Mouse (Mus musculus) neural tube, embryonic 14.5 days (tissue): ENCODE measurements around the gene Sh3bgrl2. TPM values are rescaled to one million over a fixed set of nuclear protein-coding genes. Genes with fewer than 3 reads are reported as not detected.

Source experiments
- ATAC-seq: fragments of 200-750 bp; cut with Nextera tagmentation; 2 replicates; pipeline ENCODE4 v1.8.0; 2017; ENCODE audit warnings: low read depth, mild to moderate bottlenecking, moderate TSS enrichment, moderate library complexity
- H3K27ac ChIP-seq: fragments of 300-500 bp; sonication (generic); 2 replicates; pipeline ENCODE4 v1.5.1; 2014; ENCODE audit warnings: low read depth, mild to moderate bottlenecking, control low read depth, low read length, moderate library complexity, mixed read lengths
- H3K27me3 ChIP-seq: fragments of 300-500 bp; sonication (generic); 2 replicates; pipeline ENCODE4 v1.6.1; 2014; ENCODE audit warnings: low read length; ENCODE audit not compliant: control insufficient read depth, insufficient read depth
- H3K36me3 ChIP-seq: fragments of 300-500 bp; sonication (generic); 2 replicates; pipeline ENCODE4 v1.6.1; 2014; ENCODE audit warnings: low read length, mixed read lengths; ENCODE audit not compliant: control insufficient read depth, insufficient read depth
- H3K4me1 ChIP-seq: fragments of 300-500 bp; sonication (generic); 2 replicates; pipeline ENCODE4 v1.6.1; 2014; ENCODE audit warnings: low read length; ENCODE audit not compliant: control insufficient read depth, insufficient read depth
- H3K4me2 ChIP-seq: fragments of 300-500 bp; sonication (generic); 2 replicates; pipeline ENCODE4 v1.6.1; 2014; ENCODE audit warnings: mild to moderate bottlenecking, low read depth, low read length, control low read depth
- H3K4me3 ChIP-seq: fragments of 300-500 bp; sonication (generic); 2 replicates; pipeline ENCODE4 v1.5.1; 2014; ENCODE audit warnings: low read depth, low read length, control low read depth, mixed read lengths
- H3K9ac ChIP-seq: fragments of 300-500 bp; sonication (generic); replicated peaks from 2 replicates; pipeline ENCODE4 v1.6.1; 2014; ENCODE audit warnings: low read depth, mild to moderate bottlenecking, control low read depth, low read length, mixed read lengths
- H3K9me3 ChIP-seq: fragments of 300-500 bp; sonication (generic); 2 replicates; pipeline ENCODE4 v1.6.1; 2016; ENCODE audit warnings: low read length; ENCODE audit not compliant: control insufficient read depth
- WGBS: fragments of 180-500 bp; shearing (Covaris S2); extraction: QIAGEN DNeasy Blood & Tissue Kit; methylation state at CpG from one replicate; pipeline ENCODE4 v1.1.7; 2014; 5-methylcytosine and 5-hydroxymethylcytosine counted together
- polyA plus RNA-seq: library from polyadenylated mRNA; unstranded; fragments of >200 nt; fragmentation: Nextera tagmentation; extraction: Ambion mirVana; gene quantifications from 2 replicates; pipeline ENCODE4 v1.2.1, GENCODE M21; 2014

Gene Sh3bgrl2
- polyA plus RNA-seq, 1 experiment from 2014 or later, result 10.1 TPM

DNA sequence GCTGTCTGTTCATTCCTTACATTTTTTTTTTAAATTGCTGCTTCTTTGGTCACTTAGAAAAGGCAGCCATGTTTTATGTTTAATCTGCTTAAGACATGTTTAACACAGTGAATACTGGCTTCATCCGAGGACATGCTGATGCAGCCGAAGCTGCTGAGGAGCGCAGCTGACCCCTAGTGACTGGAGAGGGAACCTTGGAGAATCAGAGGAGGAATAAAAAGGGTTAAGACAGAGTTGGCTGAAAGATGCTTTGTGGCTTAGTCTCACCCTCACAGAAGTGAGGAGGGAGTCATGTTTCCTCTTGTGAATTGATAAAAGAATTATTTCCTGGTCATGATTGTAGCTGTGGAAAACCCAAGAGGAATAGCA is 28.5 kb downstream of the Sh3bgrl2 start:
- H3K4me2 ChIP-seq, result no peak overlapping the region
- no peaks in the 10 kb centered on the region for H3K27me3 ChIP-seq
- WGBS, result 34% methylated on average over 3 of the region's 3 CpGs
- peaks cover 5% of the 10 kb centered on the region; the same call in 1 of the 2 replicates for H3K4me1 ChIP-seq
- no peaks in the 10 kb centered on the region for H3K36me3 ChIP-seq
- ATAC-seq, result peak; percentile 84; the same call in 1 of the 2 replicates
- no peaks in the 10 kb centered on the region for H3K9me3 ChIP-seq
- H3K27ac ChIP-seq, result no peak overlapping the region
- no peak overlapping the region for H3K4me3 ChIP-seq
- no peak overlapping the region for H3K9ac ChIP-seq

DNA sequence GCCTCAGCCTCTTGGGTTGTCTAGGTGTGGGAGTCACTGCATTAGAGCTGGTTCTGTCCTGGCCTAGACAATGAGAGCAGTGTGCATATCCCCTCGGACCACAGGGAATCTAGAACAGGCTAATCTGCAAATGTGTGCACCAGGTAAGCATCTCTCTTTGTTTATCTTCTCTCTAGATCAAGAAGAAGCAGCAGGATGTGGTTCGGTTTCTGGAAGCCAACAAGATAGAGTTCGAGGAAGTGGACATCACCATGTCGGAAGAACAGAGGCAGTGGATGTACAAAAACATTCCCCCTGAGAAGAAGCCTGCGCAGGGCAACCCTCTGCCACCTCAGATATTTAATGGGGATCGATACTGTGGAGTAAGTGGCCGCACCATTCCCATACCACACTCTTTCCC is 29.1 kb downstream of the Sh3bgrl2 start:
- H3K9me3 ChIP-seq, result no peaks in the 10 kb centered on the region
- ATAC-seq, result peak; percentile 15; the same call in 1 of the 2 replicates
- no peak overlapping the region for H3K9ac ChIP-seq
- H3K36me3 ChIP-seq, result no peaks in the 10 kb centered on the region
- peaks cover 5% of the 10 kb centered on the region; the same call in 1 of the 2 replicates for H3K4me1 ChIP-seq
- no peaks in the 10 kb centered on the region for H3K27me3 ChIP-seq
- H3K4me3 ChIP-seq, result no peak overlapping the region
- 88% methylated on average over 7 of the region's 7 CpGs for WGBS
- H3K27ac ChIP-seq, result no peak overlapping the region
- no peak overlapping the region for H3K4me2 ChIP-seq

DNA sequence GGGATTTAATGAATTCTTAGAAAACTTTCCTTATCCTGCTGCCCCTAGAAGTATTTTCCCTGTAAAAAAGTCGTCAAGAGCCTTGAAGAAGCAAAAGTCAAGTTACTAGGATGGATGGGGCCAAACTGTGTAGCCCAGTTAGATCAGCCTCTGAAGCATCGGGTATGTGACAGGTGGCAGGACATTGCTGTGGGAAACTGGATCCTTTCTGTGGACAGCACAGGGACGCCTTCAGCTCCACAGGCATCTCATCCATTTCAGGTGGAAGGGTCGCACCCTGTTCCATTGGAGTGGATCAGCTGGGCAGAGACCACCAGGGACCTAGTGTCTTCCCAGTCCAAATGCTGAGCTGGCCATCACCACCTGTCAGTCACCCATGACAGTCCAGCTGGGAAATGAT is 30.9 kb downstream of the Sh3bgrl2 start:
- no peaks in the 10 kb centered on the region for H3K27me3 ChIP-seq
- no peak overlapping the region for H3K4me2 ChIP-seq
- H3K27ac ChIP-seq, result no peak overlapping the region
- no peak overlapping the region for H3K4me3 ChIP-seq
- H3K36me3 ChIP-seq, result no peaks in the 10 kb centered on the region
- H3K9me3 ChIP-seq, result no peaks in the 10 kb centered on the region
- WGBS, result 86% methylated on average over 4 of the region's 4 CpGs
- no peak for ATAC-seq
- peaks cover 5% of the 10 kb centered on the region; the same call in 1 of the 2 replicates for H3K4me1 ChIP-seq
- H3K9ac ChIP-seq, result no peak overlapping the region

DNA sequence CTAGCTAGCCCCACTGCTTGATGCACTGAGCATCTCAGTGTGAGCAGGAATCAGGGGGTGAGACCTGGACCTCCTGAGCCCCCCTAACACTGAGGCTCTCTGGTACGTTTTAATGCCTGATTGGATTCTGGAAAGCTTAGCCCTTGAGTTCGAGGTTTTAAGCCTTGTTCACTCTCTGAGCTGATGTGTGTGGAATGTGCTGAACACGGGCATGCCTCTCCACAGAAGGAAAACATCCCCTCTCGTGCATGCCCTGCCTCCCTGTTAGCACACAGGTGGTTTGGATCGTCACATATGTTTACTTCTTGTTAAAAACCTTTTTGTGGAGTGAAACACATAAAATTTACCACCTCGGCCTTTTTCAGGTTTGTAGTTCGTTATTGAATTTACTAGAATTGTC is 34.6 kb downstream of the Sh3bgrl2 start:
- ATAC-seq, result no peak
- no peaks in the 10 kb centered on the region for H3K36me3 ChIP-seq
- H3K4me3 ChIP-seq, result no peak overlapping the region
- H3K27ac ChIP-seq, result no peak overlapping the region
- H3K9ac ChIP-seq, result no peak overlapping the region
- no peaks in the 10 kb centered on the region for H3K4me1 ChIP-seq
- WGBS, result 80% methylated on average over 7 of the region's 7 CpGs
- no peaks in the 10 kb centered on the region for H3K27me3 ChIP-seq
- no peaks in the 10 kb centered on the region for H3K9me3 ChIP-seq
- no peak overlapping the region for H3K4me2 ChIP-seq

DNA sequence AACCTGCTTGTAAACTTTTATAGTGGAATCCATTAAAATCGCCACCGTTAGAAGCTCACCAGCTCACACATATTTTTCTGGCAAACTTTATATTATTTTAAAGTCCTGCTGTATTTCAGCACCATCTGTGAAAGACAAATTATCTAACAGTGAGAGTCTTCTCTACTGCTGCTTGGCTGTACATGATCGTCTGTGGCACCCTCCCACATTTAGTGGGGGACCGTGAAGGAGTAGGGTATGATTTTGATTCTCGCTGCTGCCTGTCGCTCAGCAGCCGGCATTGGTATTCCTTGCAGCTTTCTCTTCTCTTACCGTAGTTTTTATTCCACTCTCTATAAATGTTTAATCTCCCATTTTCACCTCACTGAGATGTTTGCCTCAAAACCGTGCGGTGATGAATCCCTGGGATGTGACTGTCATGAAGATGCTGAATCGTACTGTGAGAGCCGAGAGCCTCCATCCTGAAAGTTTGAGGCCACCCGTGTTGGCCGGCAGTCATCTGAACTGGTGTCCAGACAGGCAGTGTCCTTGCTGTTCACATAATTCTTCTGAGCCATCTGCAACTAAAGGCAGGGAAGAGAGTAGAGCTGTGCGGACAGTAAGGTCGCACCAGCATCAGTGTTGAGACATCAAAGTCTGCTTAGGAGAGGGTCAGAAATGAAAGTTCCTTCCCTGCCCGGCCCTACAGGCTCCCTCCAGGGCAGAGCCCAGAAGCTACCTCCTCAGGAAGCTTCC is 38.4 kb downstream of the Sh3bgrl2 start:
- H3K9ac ChIP-seq, result no peak overlapping the region
- WGBS, result 81% methylated on average over 17 of the region's 17 CpGs

DNA sequence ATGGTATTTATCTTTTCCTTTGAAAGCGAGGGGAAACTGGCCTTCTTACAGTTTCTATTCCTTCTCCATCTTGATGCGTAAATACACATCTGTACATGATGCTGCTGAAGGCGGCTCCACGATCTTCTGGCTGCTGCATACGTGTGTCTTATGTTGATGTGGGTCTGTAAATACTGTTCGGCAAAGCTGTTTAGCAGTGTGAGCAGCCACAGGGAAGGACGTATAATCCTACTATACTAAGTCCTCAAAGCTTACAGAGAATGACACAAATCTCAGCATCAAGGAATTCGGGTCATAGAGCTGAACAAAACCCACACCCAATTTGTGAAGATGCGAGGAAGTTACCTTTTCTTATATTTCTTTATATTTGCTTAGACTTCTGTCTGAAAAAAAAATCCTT is 39.0 kb downstream of the Sh3bgrl2 start:
- Histone ChIP-seq H3K27ac (no peak overlapping the region), H3K9ac (no peak overlapping the region), H3K4me3 (no peak overlapping the region), H3K9me3 (no peaks in the 10 kb centered on the region), H3K36me3 (no peaks in the 10 kb centered on the region), H3K27me3 (no peaks in the 10 kb centered on the region), H3K4me1 (no peaks in the 10 kb centered on the region), H3K4me2 (no peak overlapping the region)
- 90% methylated on average over 9 of the region's 9 CpGs for WGBS
- ATAC-seq, result no peak

More for the DNA sequence above, 38.4 kb downstream of the Sh3bgrl2 start:
- no peaks in the 10 kb centered on the region for H3K4me1 ChIP-seq
- no peak overlapping the region for H3K27ac ChIP-seq
- H3K36me3 ChIP-seq, result no peaks in the 10 kb centered on the region
- no peaks in the 10 kb centered on the region for H3K27me3 ChIP-seq
- no peak overlapping the region for H3K4me2 ChIP-seq
- no peak for ATAC-seq
- H3K9me3 ChIP-seq, result no peaks in the 10 kb centered on the region
- H3K4me3 ChIP-seq, result no peak overlapping the region

DNA sequence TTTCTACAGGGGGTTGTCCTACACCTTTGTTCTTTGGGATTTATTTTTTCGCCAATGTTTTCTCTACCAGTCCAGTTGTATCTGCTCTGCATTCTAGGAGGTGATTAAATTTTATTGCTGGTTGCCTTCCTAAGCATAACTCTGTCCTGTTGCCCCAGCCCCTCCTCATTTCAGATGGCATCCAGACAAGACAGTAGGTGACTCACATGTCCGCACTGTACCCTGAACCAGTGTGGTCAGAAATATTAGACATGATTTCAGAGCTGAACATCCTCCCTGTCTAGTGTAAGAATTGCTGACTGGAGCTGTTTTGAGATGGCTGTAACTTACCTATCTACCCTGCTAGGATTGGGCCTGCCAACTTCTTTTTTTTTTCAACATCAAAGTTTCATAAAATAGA is 40.9 kb downstream of the Sh3bgrl2 start:
- Histone ChIP-seq H3K27me3 (no peaks in the 10 kb centered on the region), H3K4me3 (no peak overlapping the region), H3K27ac (no peak overlapping the region), H3K36me3 (no peaks in the 10 kb centered on the region), H3K4me2 (no peak overlapping the region), H3K9ac (no peak overlapping the region), H3K9me3 (no peaks in the 10 kb centered on the region), H3K4me1 (no peaks in the 10 kb centered on the region)
- no peak for ATAC-seq
- WGBS, result 83% methylated on average over 2 of the region's 2 CpGs

DNA sequence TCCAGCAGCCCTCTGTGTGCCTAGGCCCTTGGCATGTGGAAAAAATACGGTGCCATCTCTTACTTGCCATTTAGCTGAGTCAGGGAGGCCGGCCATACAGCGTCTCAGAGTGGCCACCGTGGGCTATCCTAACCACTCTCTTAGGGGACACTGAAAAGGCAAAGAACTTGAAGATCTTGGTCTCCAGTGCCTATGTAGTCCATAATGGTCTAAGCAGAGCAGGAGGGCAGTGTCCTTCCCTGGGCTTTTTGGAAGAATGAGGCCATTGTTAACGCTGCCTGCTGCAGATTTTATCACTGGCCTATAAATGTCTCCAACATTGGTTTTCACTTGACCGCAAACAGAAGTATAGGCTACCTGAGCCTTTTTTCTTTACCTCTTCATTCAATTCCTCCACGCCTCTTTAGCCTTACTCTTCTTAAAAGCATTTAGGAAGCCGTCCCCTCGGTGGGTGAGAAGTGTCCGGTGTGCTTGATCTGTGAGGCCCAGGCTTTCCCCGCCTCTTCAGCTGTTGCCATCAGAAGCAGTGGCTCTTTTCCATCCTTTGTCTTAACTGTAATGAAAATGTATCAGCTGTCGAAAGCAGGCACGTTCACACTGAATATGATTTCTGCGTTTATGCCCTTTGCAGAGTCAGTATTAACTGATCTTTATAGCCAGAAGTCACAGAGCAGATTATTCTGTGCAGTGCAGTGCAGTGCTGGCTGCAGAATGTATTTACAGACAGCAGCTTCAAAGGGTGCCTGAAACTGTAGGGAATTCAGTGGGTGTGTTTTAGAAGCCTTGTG is 41.7 kb downstream of the Sh3bgrl2 start:
- ATAC-seq, result peak; percentile 69; the same call in 1 of the 2 replicates
- H3K4me1 ChIP-seq, result no peaks in the 10 kb centered on the region
- no peaks in the 10 kb centered on the region for H3K27me3 ChIP-seq
- H3K9ac ChIP-seq, result no peak overlapping the region
- H3K4me2 ChIP-seq, result no peak overlapping the region
- no peaks in the 10 kb centered on the region for H3K36me3 ChIP-seq
- no peaks in the 10 kb centered on the region for H3K9me3 ChIP-seq
- H3K4me3 ChIP-seq, result no peak overlapping the region
- H3K27ac ChIP-seq, result peak overlapping the region; percentile 17; the same call in 1 of the 2 replicates
- WGBS, result 43% methylated on average over 14 of the region's 14 CpGs

DNA sequence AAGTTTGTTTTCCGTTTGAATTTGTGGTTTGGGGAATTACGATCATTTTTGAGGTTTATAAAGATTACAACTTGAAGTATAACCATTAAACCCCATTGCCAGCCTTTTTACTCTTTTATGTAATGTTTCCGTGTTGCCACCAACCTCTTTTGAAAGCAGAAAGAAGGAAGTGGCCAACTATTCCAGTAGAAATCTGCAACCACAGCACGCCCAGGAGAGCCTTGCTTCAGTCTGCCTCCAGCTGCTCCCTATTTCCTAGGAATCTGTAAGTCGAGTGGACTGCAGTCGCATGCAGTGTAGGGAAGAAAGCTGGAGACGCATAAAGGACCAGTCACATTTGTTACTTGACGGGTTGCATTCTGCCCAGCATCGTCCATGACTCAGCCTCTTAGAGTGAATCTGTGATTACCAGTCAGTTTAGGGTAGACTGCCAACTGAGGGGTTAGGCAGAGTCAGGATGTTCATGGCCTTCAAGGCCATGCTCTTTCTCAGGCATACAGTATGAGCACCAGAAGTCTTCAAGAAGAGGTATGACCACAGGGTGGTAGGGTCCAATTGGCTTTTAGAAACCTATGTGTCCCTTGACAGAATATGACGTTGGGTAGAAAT is 43.8 kb downstream of the Sh3bgrl2 start:
- Histone ChIP-seq H3K4me1 (no peaks in the 10 kb centered on the region), H3K36me3 (no peaks in the 10 kb centered on the region), H3K27me3 (no peaks in the 10 kb centered on the region), H3K9me3 (no peaks in the 10 kb centered on the region), H3K27ac (no peak overlapping the region), H3K9ac (no peak overlapping the region), H3K4me2 (no peak overlapping the region), H3K4me3 (no peak overlapping the region)
- WGBS, result 90% methylated on average over 10 of the region's 10 CpGs
- no peak for ATAC-seq
